Mouse (Mus musculus): ENCODE results near the gene Smagp. TPM values are rescaled to one million over a fixed set of nuclear protein-coding genes. Genes with fewer than 3 reads are reported as not detected.

The Smagp gene
- total and polyA plus RNA-seq, 3 experiments, result 2.7 TPM; not detected in 1

DNA sequence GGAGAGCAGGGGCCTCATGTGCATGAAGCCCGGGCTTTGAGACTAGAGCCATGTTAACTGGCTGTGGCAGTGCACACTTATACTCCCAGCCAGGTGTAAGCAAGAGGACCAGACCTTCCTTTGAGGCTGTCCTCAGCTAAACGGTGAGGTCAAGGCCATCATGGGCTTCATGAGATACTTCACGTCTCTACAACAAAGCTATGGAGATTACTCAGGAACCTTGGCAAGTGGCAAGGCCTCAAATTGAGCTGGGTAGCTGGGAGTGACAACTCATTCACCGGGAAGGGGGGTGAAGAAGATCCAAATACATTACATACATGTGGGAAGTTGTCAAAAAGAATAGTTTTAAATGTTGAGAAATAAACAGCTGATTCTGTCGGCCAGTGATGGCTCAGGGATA, 24.1 kb upstream of the Smagp start:
- DNase-seq (ENCODE audit: low spot score) (no peak), ATAC-seq (ENCODE audit: extremely low read depth, insufficient number of reproducible peaks, low FRiP score, poor library complexity, severe bottlenecking) (no peak)
- peaks cover 33% of the 10 kb centered on the region for H3K27me3 ChIP-seq (ENCODE audit: insufficient read depth, low read length)
- H3K36me3 ChIP-seq (replicated peaks), result no peaks in the 10 kb centered on the region
- H3K4me1 ChIP-seq (ENCODE audit: insufficient read depth, low read depth, low read length), result peaks cover 12% of the 10 kb centered on the region
- TF ChIP-seq CTCF (IDR thresholded peaks at IDR 0.05; ENCODE audit: low read depth, low read length) (no peak), TAL1 (conservative IDR thresholded peaks at IDR 0.05; ENCODE audit: low read depth, low read length) (no peak), POLR2AphosphoS5 (IDR thresholded peaks at IDR 0.05; ENCODE audit: insufficient replicate concordance, low read depth, low read length) (no peak), GATA1 (IDR thresholded peaks at IDR 0.05; ENCODE audit: borderline replicate concordance, low read length) (no peak), GATA2 (IDR thresholded peaks at IDR 0.05; ENCODE audit: borderline replicate concordance, low read depth, low read length) (no peak)
- H3K4me3 ChIP-seq (ENCODE audit: low read depth, low read length), result no peak overlapping the region
- H3K9me3 ChIP-seq (replicated peaks), result no peaks in the 10 kb centered on the region

DNA sequence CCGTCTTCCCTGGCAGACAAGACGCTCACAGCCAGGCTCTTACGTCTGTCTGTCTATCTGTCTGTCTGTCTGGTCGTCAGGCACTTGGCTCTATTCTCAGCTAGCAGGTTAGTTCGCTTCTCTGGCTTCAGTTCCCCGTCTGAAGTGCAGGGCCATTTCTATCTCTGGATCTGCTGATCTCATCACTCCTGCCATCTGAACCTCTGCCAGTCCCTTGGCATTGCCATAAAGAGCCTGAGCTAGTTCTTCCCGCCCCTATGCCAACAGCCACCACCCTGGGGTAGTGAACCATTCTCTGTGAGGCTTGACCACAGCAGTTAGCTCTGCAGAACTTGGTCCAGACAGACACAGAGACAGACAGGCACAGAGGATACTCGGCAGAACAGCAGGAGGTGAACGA, 23.6 kb upstream of the Smagp start:
- Histone ChIP-seq H3K9me3 (replicated peaks) (no peaks in the 10 kb centered on the region), H3K27me3 (ENCODE audit: insufficient read depth, low read length) (peaks cover 33% of the 10 kb centered on the region), H3K4me3 (ENCODE audit: low read depth, low read length) (no peak overlapping the region), H3K36me3 (replicated peaks) (no peaks in the 10 kb centered on the region), H3K4me1 (ENCODE audit: insufficient read depth, low read depth, low read length) (peaks cover 11% of the 10 kb centered on the region)
- DNase-seq (ENCODE audit: low spot score), result no peak
- no peak for TF ChIP-seq GATA1 (IDR thresholded peaks at IDR 0.05; ENCODE audit: borderline replicate concordance, low read length)
- TF ChIP-seq POLR2AphosphoS5 (IDR thresholded peaks at IDR 0.05; ENCODE audit: insufficient replicate concordance, low read depth, low read length), result no peak
- TF ChIP-seq CTCF (IDR thresholded peaks at IDR 0.05; ENCODE audit: low read depth, low read length), result no peak
- TF ChIP-seq TAL1 (conservative IDR thresholded peaks at IDR 0.05; ENCODE audit: low read depth, low read length), result no peak
- TF ChIP-seq GATA2 (IDR thresholded peaks at IDR 0.05; ENCODE audit: borderline replicate concordance, low read depth, low read length), result no peak
- no peak for ATAC-seq (ENCODE audit: extremely low read depth, insufficient number of reproducible peaks, low FRiP score, poor library complexity, severe bottlenecking)

DNA sequence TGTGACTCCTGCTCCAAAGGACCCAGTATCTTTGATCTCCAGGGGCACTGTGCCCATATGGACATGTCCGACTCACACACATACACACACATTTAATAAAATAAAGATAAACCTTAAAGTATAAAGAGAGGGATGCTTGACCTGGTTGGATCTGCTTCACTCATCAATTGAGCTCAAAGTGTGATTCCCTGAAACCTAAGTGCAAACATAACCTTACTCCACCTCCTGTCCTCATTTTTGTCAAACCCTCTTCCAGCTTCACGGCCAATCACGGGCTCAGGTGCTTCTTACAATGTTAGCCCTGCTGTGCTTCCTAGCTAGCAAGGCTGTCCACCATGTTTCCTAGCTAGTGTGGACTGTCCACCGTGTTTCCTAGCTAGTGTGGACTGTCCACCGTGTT, 18.5 kb upstream of the Smagp start:
- no peaks in the 10 kb centered on the region for H3K36me3 ChIP-seq (replicated peaks)
- no peak for ATAC-seq (ENCODE audit: extremely low read depth, insufficient number of reproducible peaks, low FRiP score, poor library complexity, severe bottlenecking)

DNA sequence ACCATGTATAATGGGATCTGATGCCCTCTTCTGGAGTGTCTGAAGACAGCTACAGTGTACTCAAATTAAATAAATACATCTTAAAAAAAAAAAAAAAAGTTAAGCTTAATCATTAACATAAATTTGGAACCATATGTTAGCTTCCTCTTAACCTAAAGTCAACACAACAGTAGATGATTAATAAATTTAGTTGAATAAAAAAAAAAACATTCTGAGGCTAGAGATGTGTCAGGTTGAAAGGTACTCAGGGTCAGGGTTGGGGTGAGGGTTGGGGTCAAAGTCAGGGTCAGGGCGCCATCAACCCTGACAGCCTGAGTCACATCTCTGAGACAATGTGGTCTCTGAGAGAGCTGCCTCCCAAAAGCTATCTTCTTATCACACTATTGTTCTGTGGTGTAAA, 17.5 kb upstream of the Smagp start:
- Histone ChIP-seq H3K36me3 (replicated peaks) (no peaks in the 10 kb centered on the region), H3K9me3 (replicated peaks) (no peaks in the 10 kb centered on the region), H3K4me1 (ENCODE audit: insufficient read depth, low read depth, low read length) (no peaks in the 10 kb centered on the region), H3K4me3 (ENCODE audit: low read depth, low read length) (no peak overlapping the region), H3K27me3 (ENCODE audit: insufficient read depth, low read length) (peaks cover 22% of the 10 kb centered on the region)
- TF ChIP-seq POLR2AphosphoS5 (IDR thresholded peaks at IDR 0.05; ENCODE audit: insufficient replicate concordance, low read depth, low read length) (no peak), TAL1 (conservative IDR thresholded peaks at IDR 0.05; ENCODE audit: low read depth, low read length) (no peak), CTCF (IDR thresholded peaks at IDR 0.05; ENCODE audit: low read depth, low read length) (no peak), GATA1 (IDR thresholded peaks at IDR 0.05; ENCODE audit: borderline replicate concordance, low read length) (no peak), GATA2 (IDR thresholded peaks at IDR 0.05; ENCODE audit: borderline replicate concordance, low read depth, low read length) (no peak)
- DNase-seq (ENCODE audit: low spot score), result no peak
- no peak for ATAC-seq (ENCODE audit: extremely low read depth, insufficient number of reproducible peaks, low FRiP score, poor library complexity, severe bottlenecking)

More for the DNA sequence above, 18.5 kb upstream of the Smagp start:
- peaks cover 28% of the 10 kb centered on the region for H3K27me3 ChIP-seq (ENCODE audit: insufficient read depth, low read length)
- no peak for TF ChIP-seq CTCF (IDR thresholded peaks at IDR 0.05; ENCODE audit: low read depth, low read length)
- no peak for TF ChIP-seq POLR2AphosphoS5 (IDR thresholded peaks at IDR 0.05; ENCODE audit: insufficient replicate concordance, low read depth, low read length)
- no peak for TF ChIP-seq GATA2 (IDR thresholded peaks at IDR 0.05; ENCODE audit: borderline replicate concordance, low read depth, low read length)
- no peak for TF ChIP-seq TAL1 (conservative IDR thresholded peaks at IDR 0.05; ENCODE audit: low read depth, low read length)
- no peak for TF ChIP-seq GATA1 (IDR thresholded peaks at IDR 0.05; ENCODE audit: borderline replicate concordance, low read length)
- H3K4me1 ChIP-seq (ENCODE audit: insufficient read depth, low read depth, low read length), result no peaks in the 10 kb centered on the region
- H3K4me3 ChIP-seq (ENCODE audit: low read depth, low read length), result no peak overlapping the region
- DNase-seq (ENCODE audit: low spot score), result no peak
- H3K9me3 ChIP-seq (replicated peaks), result no peaks in the 10 kb centered on the region

DNA sequence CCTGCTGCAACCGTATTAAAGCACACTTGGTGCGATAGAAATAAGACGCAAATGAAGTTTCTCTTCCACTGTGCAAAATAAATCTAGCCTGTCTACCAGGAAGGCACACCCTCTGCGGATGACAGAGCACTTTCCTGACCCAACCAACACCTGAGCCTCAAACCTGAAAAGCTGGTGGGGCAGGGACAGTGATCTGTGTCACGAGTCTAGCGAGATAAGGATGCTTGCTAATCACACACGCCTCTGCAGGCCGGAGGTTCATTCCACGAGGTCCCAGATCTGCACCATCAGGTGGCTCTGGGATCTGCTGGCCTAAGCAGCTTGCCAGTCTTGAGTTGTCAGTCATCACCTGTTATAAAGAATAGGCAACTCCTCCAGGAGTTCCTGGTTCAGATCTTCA, 14.9 kb upstream of the Smagp start:
- H3K36me3 ChIP-seq (replicated peaks), result peaks cover 4% of the 10 kb centered on the region

DNA sequence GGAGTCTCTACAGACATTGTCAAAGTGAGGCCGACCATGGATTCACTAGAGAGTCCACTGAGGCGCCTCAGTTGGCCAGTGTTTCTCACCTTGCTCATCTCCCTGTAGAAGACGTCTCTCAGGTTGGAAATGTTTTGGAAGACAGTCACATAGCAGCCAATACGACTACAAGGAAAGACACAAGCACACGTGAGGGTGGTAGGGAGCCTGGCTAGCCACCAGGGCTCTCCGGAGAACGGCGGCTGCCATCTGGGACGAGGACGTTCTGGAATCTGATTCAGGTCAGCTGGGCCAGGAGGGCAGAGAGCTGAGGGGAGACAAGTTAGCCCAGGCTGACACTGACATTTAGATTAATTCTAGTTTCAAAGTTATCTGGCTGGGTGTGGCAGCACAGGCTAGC, 13.4 kb upstream of the Smagp start:
- H3K4me3 ChIP-seq (ENCODE audit: low read depth, low read length), result no peak overlapping the region
- peaks cover 3% of the 10 kb centered on the region; the same call in 1 of the 2 replicates for H3K27me3 ChIP-seq (ENCODE audit: insufficient read depth, low read length)
- no peaks in the 10 kb centered on the region for H3K9me3 ChIP-seq (replicated peaks)
- H3K36me3 ChIP-seq (replicated peaks), result peaks cover 4% of the 10 kb centered on the region
- no peak for TF ChIP-seq GATA2 (IDR thresholded peaks at IDR 0.05; ENCODE audit: borderline replicate concordance, low read depth, low read length)
- no peak for TF ChIP-seq GATA1 (IDR thresholded peaks at IDR 0.05; ENCODE audit: borderline replicate concordance, low read length)
- TF ChIP-seq POLR2AphosphoS5 (IDR thresholded peaks at IDR 0.05; ENCODE audit: insufficient replicate concordance, low read depth, low read length), result no peak
- no peak for TF ChIP-seq CTCF (IDR thresholded peaks at IDR 0.05; ENCODE audit: low read depth, low read length)
- TF ChIP-seq TAL1 (conservative IDR thresholded peaks at IDR 0.05; ENCODE audit: low read depth, low read length), result no peak
- no peak for DNase-seq (ENCODE audit: low spot score)
- no peaks in the 10 kb centered on the region for H3K4me1 ChIP-seq (ENCODE audit: insufficient read depth, low read depth, low read length)
- no peak for ATAC-seq (ENCODE audit: extremely low read depth, insufficient number of reproducible peaks, low FRiP score, poor library complexity, severe bottlenecking)

More for the DNA sequence above, 14.9 kb upstream of the Smagp start:
- H3K4me1 ChIP-seq (ENCODE audit: insufficient read depth, low read depth, low read length), result no peaks in the 10 kb centered on the region
- DNase-seq (ENCODE audit: low spot score) (no peak), ATAC-seq (ENCODE audit: extremely low read depth, insufficient number of reproducible peaks, low FRiP score, poor library complexity, severe bottlenecking) (no peak)
- TF ChIP-seq GATA1 (IDR thresholded peaks at IDR 0.05; ENCODE audit: borderline replicate concordance, low read length) (no peak), CTCF (IDR thresholded peaks at IDR 0.05; ENCODE audit: low read depth, low read length) (no peak), GATA2 (IDR thresholded peaks at IDR 0.05; ENCODE audit: borderline replicate concordance, low read depth, low read length) (no peak)
- no peaks in the 10 kb centered on the region for H3K9me3 ChIP-seq (replicated peaks)
- peaks cover 5% of the 10 kb centered on the region; the same call in 1 of the 2 replicates for H3K27me3 ChIP-seq (ENCODE audit: insufficient read depth, low read length)
- H3K4me3 ChIP-seq (ENCODE audit: low read depth, low read length), result no peak overlapping the region

Measured in G1E (cell line).